Mouse (Mus musculus): Measurements from ENCODE around the gene Tmem178b.

DNA sequence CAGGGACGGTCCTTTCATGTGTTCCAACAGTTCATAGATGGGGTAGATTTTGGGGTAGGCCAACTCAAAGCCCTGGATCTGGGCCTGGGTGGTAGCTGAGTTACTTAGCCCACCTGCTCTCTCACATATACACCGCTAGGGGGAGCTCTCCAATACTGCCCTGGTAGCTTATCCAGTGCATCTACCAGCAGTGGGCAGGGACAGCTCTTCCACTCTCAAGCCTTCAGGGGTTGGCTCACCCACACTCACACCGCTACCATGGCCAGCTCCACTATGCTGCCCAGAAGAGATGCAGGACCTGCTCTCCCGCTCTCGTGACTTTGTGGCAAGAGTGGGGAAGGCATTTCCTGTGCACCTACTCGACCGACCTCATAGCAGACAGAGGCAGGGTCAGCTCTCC lies 24.3 kb upstream of the Tmem178b start:
- TF ChIP-seq CTCF (IDR thresholded peaks at IDR 0.05; ENCODE audit: borderline replicate concordance, insufficient read depth, low read length) (no peak), POLR2A (IDR thresholded peaks at IDR 0.05; ENCODE audit: low read depth, low read length) (no peak)

Measured in embryonic fibroblast, embryonic 13.5 days (primary cell).